Mouse (Mus musculus) testis, adult 2 months (tissue): ENCODE results near the gene Shank2.

Experiments used
- CTCF ChIP-seq: fragments of 200-500 bp; IDR thresholded peaks from 2 replicates; pipeline ENCODE4 v1.5.1; 2012; ENCODE audit warnings: low read depth, mild to moderate bottlenecking, inconsistent platforms, low read length, moderate library complexity; ENCODE audit not compliant: control insufficient read depth, insufficient read depth, insufficient replicate concordance
- POLR2A ChIP-seq: fragments of 200-500 bp; IDR thresholded peaks from 2 replicates; pipeline ENCODE4 v1.6.1; 2012; ENCODE audit warnings: low read depth, mild to moderate bottlenecking, inconsistent platforms, low read length, moderate library complexity; ENCODE audit not compliant: control insufficient read depth

DNA sequence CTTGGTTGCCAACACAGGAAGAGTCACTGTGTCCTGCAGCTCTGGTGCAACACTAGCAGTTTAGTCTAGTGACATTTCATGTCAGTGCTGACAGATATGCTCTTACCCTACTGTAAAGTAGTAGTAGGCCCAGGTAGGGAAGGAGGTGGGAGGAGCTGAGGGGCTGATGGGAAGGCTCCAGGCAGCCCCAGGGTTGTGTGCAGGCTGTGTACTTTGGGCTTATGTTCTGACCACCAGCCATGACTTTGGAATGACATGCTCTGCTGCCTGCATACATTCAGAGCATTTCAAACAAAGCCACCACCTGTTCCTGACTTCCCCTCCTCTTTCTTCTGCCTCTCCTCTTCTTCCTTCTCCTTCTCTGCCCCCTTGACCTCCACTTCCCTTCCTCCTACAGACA is 211.0 kb downstream of the Shank2 start:
- TF ChIP-seq POLR2A = no peak
- no peak for TF ChIP-seq CTCF
